Mouse (Mus musculus) kidney, adult 9 months (tissue): ENCODE measurements around the gene Tspan18.

Experiments used
- DNase-seq: peaks from one replicate; pipeline ENCODE4 v3.0.0; 2022

The Tspan18 gene

DNA sequence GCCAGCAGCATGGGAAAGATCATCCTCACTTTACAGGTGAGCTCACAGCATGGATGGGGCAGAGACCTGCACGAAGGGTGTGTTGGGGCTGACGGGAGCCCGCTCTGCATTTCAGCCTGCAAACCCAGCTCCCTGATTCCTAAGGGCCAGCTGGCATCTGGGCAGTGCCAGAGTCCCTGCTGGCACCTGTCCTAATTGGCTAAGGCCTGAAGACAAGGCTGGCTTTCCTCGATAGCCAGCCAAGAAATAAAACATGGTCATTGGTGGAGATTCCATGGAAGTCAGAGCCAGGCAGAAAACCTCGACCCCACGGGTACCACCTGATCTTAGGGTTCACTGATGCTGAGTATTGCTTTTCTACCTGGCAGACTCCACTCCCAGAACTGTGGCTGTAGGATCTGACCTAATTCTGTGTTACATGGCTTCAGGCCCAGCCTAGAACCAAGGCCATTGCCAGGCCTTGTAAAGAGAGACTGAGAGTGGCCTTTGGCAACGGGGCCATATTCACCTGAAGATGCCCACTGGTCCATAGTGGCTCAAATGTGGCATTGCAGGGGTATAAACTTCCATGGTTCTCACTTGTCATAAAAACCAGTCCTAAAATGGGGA, 181.3 kb downstream of the Tspan18 start:
- DNase-seq = no peak

DNA sequence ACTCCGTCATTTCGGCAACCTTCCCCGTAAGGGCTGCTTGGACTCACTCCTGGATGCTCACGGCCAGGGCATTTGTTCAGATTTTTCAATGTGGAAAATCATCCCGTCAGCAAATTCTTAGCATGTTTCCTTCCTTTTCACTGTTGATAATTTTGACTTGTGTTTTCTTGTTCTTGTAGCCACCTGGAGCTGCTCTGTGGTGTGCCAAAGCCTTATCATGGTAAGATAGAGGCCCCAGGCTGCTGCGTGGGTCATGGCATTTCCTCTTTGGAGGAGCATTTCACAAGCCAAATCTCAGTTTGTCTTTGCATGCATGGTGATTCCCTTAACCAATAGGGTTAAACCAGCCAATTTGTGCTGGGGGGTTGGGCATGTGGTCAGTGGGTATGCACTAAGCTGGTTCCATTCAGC, 182.1 kb downstream of the Tspan18 start:
- no peak for DNase-seq
